Mouse (Mus musculus) kidney, embryonic 16.5 days (tissue): Measurements from ENCODE around the gene Xrra1. TPM values are rescaled to one million over a fixed set of nuclear protein-coding genes. Genes with fewer than 3 reads are reported as not detected.
"Not testable (repeated sequence)": the region's sequence is repeated elsewhere in the genome, so short reads cannot be mapped to it uniquely, and the experiment has no call there.

Source experiments
- ATAC-seq: fragments of 200-750 bp; cut with Nextera tagmentation; 2 replicates; pipeline ENCODE4 v1.8.0; 2017; ENCODE audit warnings: moderate TSS enrichment; ENCODE audit not compliant: low FRiP score, low TSS enrichment
- H3K27ac ChIP-seq: fragments of 300-500 bp; sonication (generic); 2 replicates; pipeline ENCODE4 v1.5.1; 2014; ENCODE audit warnings: low read length
- H3K27me3 ChIP-seq: fragments of 300-500 bp; sonication (generic); 2 replicates; pipeline ENCODE4 v1.6.1; 2014; ENCODE audit warnings: low read length, control low read depth, mixed read lengths; ENCODE audit not compliant: insufficient read depth
- H3K36me3 ChIP-seq: fragments of 300-500 bp; sonication (generic); 2 replicates; pipeline ENCODE4 v1.6.1; 2014; ENCODE audit warnings: low read length, control low read depth, mixed read lengths; ENCODE audit not compliant: insufficient read depth
- H3K4me1 ChIP-seq: fragments of 300-500 bp; sonication (generic); 2 replicates; pipeline ENCODE4 v1.6.1; 2014; ENCODE audit warnings: low read length, control low read depth, mixed read lengths; ENCODE audit not compliant: insufficient read depth
- H3K4me2 ChIP-seq: fragments of 300-500 bp; sonication (generic); replicated peaks from 2 replicates; pipeline ENCODE4 v1.6.1; 2014; ENCODE audit warnings: low read depth, low read length
- H3K4me3 ChIP-seq: fragments of 300-500 bp; sonication (generic); 2 replicates; pipeline ENCODE4 v1.5.1; 2014; ENCODE audit warnings: mild to moderate bottlenecking, low read length
- H3K9ac ChIP-seq: fragments of 300-500 bp; sonication (generic); replicated peaks from 2 replicates; pipeline ENCODE4 v1.6.1; 2014; ENCODE audit warnings: low read length
- H3K9me3 ChIP-seq: fragments of 300-500 bp; sonication (generic); 2 replicates; pipeline ENCODE4 v1.6.1; 2016; ENCODE audit warnings: low read length, control low read depth
- WGBS: fragments of 180-500 bp; shearing (Covaris S2); extraction: QIAGEN DNeasy Blood & Tissue Kit; methylation state at CpG from one replicate; pipeline ENCODE4 v1.1.7; 2014; 5-methylcytosine and 5-hydroxymethylcytosine counted together
- polyA plus RNA-seq: library from polyadenylated mRNA; unstranded; fragments of >200 nt; fragmentation: Nextera tagmentation; extraction: Ambion mirVana; gene quantifications from 2 replicates; pipeline ENCODE4 v1.2.1, GENCODE M21; 2015

Xrra1 gene
- polyA plus RNA-seq, 1 experiment from 2014 or later, result 0.26 TPM

GRCm38 (mm10) chr7:99935758-99936157 is 76.8 kb downstream of the Xrra1 start:
- Histone ChIP-seq H3K4me1 (no peaks in the 10 kb centered on the region), H3K27ac (no peak overlapping the region), H3K9me3 (no peaks in the 10 kb centered on the region), H3K4me2 (no peak overlapping the region), H3K4me3 (no peak overlapping the region), H3K9ac (no peak overlapping the region), H3K27me3 (no peaks in the 10 kb centered on the region), H3K36me3 (peaks cover 24% of the 10 kb centered on the region)
- WGBS, result 85% methylated on average over 1 of the region's 1 CpGs
- no peak for ATAC-seq

- Histone ChIP-seq H3K27me3 (no peaks in the 10 kb centered on the region), H3K9ac (no peak overlapping the region), H3K9me3 (no peaks in the 10 kb centered on the region), H3K4me1 (no peaks in the 10 kb centered on the region), H3K27ac (no peak overlapping the region), H3K4me2 (no peak overlapping the region), H3K36me3 (peaks cover 54% of the 10 kb centered on the region), H3K4me3 (no peak overlapping the region)
- 100% methylated on average over 1 of the region's 1 CpGs for WGBS
- no peak for ATAC-seq
Measured at GRCm38 (mm10) chr7:99940669-99941068, 81.8 kb downstream of the Xrra1 start.

GRCm38 (mm10) chr7:99944520-99944919 is 85.6 kb downstream of the Xrra1 start:
- peaks cover 5% of the 10 kb centered on the region; the same call in 1 of the 2 replicates for H3K9me3 ChIP-seq
- H3K9ac ChIP-seq, result no peak overlapping the region
- WGBS, result 94% methylated on average over 3 of the region's 3 CpGs
- H3K27ac ChIP-seq, result no peak overlapping the region
- H3K36me3 ChIP-seq, result peaks cover 71% of the 10 kb centered on the region
- H3K4me2 ChIP-seq, result no peak overlapping the region
- H3K4me1 ChIP-seq, result no peaks in the 10 kb centered on the region
- no peaks in the 10 kb centered on the region for H3K27me3 ChIP-seq
- ATAC-seq, result no peak
- no peak overlapping the region for H3K4me3 ChIP-seq

- H3K4me3 ChIP-seq, H3K4me1 ChIP-seq, H3K4me2 ChIP-seq, H3K27me3 ChIP-seq, H3K27ac ChIP-seq, H3K9me3 ChIP-seq, H3K9ac ChIP-seq, ATAC-seq: not testable (repeated sequence)
- WGBS, result 92% methylated on average over 22 of the region's 22 CpGs
- H3K36me3 ChIP-seq, result peaks cover 70% of the 10 kb centered on the region
Measured at GRCm38 (mm10) chr7:99945012-99945411, 86.1 kb downstream of the Xrra1 start.

- no peak for ATAC-seq
- H3K36me3 ChIP-seq, result peaks cover 61% of the 10 kb centered on the region
- H3K9me3 ChIP-seq, result peaks cover 5% of the 10 kb centered on the region; the same call in 1 of the 2 replicates
- H3K27me3 ChIP-seq, result no peaks in the 10 kb centered on the region
- no peaks in the 10 kb centered on the region for H3K4me1 ChIP-seq
- H3K9ac ChIP-seq, result no peak overlapping the region
- 98% methylated on average over 3 of the region's 3 CpGs for WGBS
- H3K4me3 ChIP-seq, result no peak overlapping the region
- no peak overlapping the region for H3K27ac ChIP-seq
- no peak overlapping the region for H3K4me2 ChIP-seq
Measured at GRCm38 (mm10) chr7:99945939-99946338, 87.0 kb downstream of the Xrra1 start.

GRCm38 (mm10) chr7:99946356-99946755 is 87.4 kb downstream of the Xrra1 start:
- Histone ChIP-seq H3K4me3 (no peak overlapping the region), H3K4me2 (no peak overlapping the region), H3K9me3 (peaks cover 5% of the 10 kb centered on the region; the same call in 1 of the 2 replicates), H3K4me1 (no peaks in the 10 kb centered on the region), H3K27me3 (no peaks in the 10 kb centered on the region), H3K9ac (no peak overlapping the region), H3K27ac (no peak overlapping the region), H3K36me3 (peaks cover 58% of the 10 kb centered on the region)
- WGBS, result 82% methylated on average over 4 of the region's 4 CpGs
- no peak for ATAC-seq

- no peak overlapping the region for H3K4me3 ChIP-seq
- no peak for ATAC-seq
- no peaks in the 10 kb centered on the region for H3K4me1 ChIP-seq
- WGBS, result 84% methylated on average over 9 of the region's 9 CpGs
- H3K9ac ChIP-seq, result no peak overlapping the region
- no peak overlapping the region for H3K27ac ChIP-seq
- H3K27me3 ChIP-seq, result no peaks in the 10 kb centered on the region
- H3K36me3 ChIP-seq, result peaks cover 62% of the 10 kb centered on the region
- peaks cover 5% of the 10 kb centered on the region; the same call in 1 of the 2 replicates for H3K9me3 ChIP-seq
- no peak overlapping the region for H3K4me2 ChIP-seq
Measured at GRCm38 (mm10) chr7:99947329-99947728, 88.4 kb downstream of the Xrra1 start.

GRCm38 (mm10) chr7:99953442-99954098 is 94.7 kb downstream of the Xrra1 start:
- Histone ChIP-seq H3K27me3 (no peaks in the 10 kb centered on the region), H3K9ac (no peak overlapping the region), H3K4me2 (no peak overlapping the region), H3K4me3 (no peak overlapping the region), H3K4me1 (no peaks in the 10 kb centered on the region), H3K36me3 (peaks cover 11% of the 10 kb centered on the region; the same call in 1 of the 2 replicates), H3K9me3 (no peaks in the 10 kb centered on the region), H3K27ac (no peak overlapping the region)
- ATAC-seq, result no peak
- 66% methylated on average over 6 of the region's 6 CpGs for WGBS

- 86% methylated on average over 8 of the region's 8 CpGs for WGBS
- Histone ChIP-seq H3K4me2 (no peak overlapping the region), H3K9ac (no peak overlapping the region), H3K4me1 (no peaks in the 10 kb centered on the region), H3K9me3 (no peaks in the 10 kb centered on the region), H3K36me3 (peaks cover 11% of the 10 kb centered on the region; the same call in 1 of the 2 replicates), H3K27ac (no peak overlapping the region), H3K4me3 (no peak overlapping the region), H3K27me3 (no peaks in the 10 kb centered on the region)
- no peak for ATAC-seq
Measured at GRCm38 (mm10) chr7:99954212-99954611, 95.3 kb downstream of the Xrra1 start.

GRCm38 (mm10) chr7:99956095-99956494 is 97.2 kb downstream of the Xrra1 start:
- H3K4me2 ChIP-seq, result no peak overlapping the region
- no peak for ATAC-seq
- H3K4me3 ChIP-seq, result no peak overlapping the region
- H3K27me3 ChIP-seq, result no peaks in the 10 kb centered on the region
- 97% methylated on average over 7 of the region's 7 CpGs for WGBS
- no peaks in the 10 kb centered on the region for H3K9me3 ChIP-seq
- peaks cover 11% of the 10 kb centered on the region; the same call in 1 of the 2 replicates for H3K36me3 ChIP-seq
- no peak overlapping the region for H3K27ac ChIP-seq
- H3K4me1 ChIP-seq, result no peaks in the 10 kb centered on the region
- H3K9ac ChIP-seq, result no peak overlapping the region
